Mouse (Mus musculus): ENCODE data around the gene Vsig10. TPM values are rescaled to one million over a fixed set of nuclear protein-coding genes. Genes with fewer than 3 reads are reported as not detected.
"Not testable (repeated sequence)": the region's sequence is repeated elsewhere in the genome, so short reads cannot be mapped to it uniquely, and the experiment has no call there.

Vsig10 gene
- total RNA-seq, 4 experiments from 2014 or later: 5.5 to 7.5 (median 6.9) TPM

DNA sequence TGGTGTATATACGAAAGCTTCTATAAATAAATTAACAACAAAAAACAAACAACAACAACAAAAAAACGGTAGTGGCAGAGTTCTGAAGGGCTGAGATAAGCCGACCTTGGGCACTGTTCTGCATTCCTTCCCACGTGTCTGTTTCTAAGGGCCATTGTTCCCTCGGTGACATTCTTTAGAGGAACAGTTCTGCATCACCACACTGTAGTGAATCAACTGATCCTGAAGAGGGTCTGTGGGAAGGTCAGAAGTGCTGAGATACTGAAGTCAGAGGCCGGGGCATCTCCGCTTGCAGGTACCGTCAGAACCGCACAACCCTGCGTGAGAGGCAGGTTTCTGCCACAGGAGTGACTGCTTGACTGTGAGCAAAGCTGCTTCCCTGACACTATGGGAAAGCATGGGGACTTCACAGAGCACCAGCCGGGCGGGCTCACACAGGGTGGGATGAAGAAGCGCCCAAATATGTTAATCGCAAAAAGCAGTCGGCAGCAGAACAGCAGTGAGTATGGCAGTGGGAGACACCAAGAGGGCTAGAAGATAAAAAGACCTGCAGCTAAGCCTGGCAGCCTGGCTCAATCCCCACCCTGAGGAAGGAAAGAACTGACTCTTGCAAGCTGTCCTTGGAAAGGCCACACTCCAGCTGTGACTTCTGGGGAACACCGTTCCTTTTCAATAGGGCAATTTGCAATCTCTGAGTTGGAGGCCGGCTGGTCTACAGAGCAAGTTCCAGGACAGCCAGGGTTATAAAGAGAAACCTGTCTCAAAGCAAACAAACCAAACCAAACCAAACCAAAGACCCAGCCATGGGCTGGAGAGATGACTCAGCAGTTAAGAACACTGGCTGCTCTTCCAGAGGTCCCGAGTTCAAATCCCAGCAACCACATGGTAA is 14.9 kb upstream of the Vsig10 start:
- no peak for DNase-seq (ENCODE audit: low spot score in 2 of 2)

DNA sequence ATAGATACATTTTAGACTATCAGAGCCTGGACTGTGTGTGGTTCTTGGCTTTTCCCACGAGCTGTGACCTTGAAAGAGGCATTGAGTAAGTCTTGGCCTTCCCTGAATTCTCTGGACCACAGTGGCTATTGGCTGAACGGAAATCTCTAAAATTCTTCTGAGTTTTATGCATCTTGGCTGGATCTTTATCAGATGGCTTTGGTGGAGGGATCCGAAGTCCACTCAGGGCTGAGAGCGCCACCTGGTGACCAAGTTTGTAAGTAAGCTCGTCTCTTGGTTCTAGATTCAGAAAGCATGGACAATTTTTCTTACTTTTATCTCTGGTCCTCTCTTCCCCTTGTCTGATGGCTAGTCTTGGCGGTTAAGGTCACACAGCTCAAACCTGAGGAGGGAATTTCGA is 13.9 kb upstream of the Vsig10 start:
- peak; percentile 59 to 68 for DNase-seq (ENCODE audit: low spot score in 2 of 2)

GRCm38 (mm10) chr5:117305754-117306153 is 13.1 kb upstream of the Vsig10 start:
- DNase-seq (ENCODE audit: low spot score in 2 of 2): no peak

GRCm38 (mm10) chr5:117306826-117307225 is 12.1 kb upstream of the Vsig10 start:
- DNase-seq (ENCODE audit: low spot score in 2 of 2): no peak

GRCm38 (mm10) chr5:117307699-117308098 is 11.2 kb upstream of the Vsig10 start:
- peak; percentile 41 to 46 for DNase-seq (ENCODE audit: low spot score in 2 of 2)

DNA sequence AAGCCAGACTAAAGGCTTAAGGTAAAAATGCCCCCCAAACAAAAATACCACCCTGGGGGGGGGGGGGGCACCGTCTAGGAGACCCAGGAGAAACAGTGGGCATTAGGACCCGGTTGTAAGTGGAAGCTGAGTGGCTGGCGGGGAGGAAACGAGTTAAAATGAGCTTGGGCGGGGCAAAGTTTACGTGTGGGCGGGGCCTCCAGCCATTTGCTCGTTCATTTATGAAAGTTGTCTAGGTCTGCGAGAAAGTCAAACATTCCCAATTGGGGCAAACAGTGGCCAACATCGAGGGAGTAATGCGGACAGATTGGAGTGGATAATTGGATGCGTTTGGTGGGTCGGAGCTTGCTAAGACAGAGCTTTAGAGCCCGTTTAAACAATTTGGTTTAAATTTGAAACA is 5.5 kb upstream of the Vsig10 start:
- peak; percentile 45 to 50 for DNase-seq (ENCODE audit: low spot score in 2 of 2)

- DNase-seq (ENCODE audit: low spot score in 2 of 2): no peak
Measured at GRCm38 (mm10) chr5:117313909-117314308, 5.0 kb upstream of the Vsig10 start.

GRCm38 (mm10) chr5:117314587-117315428 is 4.1 kb upstream of the Vsig10 start:
- no peak for DNase-seq (ENCODE audit: low spot score in 2 of 2)

DNA sequence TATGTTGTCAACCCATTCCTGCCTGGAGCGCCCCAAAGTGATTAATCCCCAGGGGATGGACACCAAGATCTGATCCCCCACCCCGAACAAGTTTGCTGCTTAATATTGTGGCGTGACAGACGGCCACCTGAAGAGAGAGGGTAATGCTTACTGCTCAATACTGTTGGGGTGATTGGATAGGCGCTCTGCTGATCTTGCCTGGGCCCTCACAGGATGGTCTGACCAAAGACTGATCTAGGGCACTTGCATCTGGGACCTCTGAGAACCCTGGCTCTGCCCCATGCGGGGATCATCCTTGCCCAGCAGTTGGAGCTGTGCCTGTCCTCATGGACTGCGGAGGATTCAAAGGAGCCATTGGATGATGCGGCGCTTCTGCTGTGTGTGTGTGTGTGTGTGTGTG is 4.9 kb downstream of the Vsig10 start:
- no peak for DNase-seq (ENCODE audit: low spot score in 2 of 2)

DNA sequence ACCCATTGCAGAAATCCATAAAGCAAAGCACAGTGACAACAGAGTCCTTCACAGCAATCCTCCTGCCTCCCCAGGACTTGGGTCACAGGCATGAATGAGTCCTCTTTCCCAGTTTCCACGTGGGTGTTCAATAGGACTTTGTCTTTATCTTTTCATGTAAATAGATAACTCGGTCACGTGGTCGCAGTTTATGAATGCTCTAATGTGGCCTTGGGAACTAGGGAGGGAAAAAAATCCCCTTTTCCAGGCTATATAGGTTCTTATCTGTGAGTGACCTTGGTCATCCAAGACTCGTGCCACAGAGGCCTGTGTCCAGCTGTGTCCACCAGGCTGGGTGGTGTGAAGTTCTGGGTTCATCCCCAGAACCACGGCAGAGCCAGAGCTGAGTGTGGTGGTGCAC is 7.5 kb downstream of the Vsig10 start:
- no peak for DNase-seq (ENCODE audit: low spot score in 2 of 2)

GRCm38 (mm10) chr5:117330457-117330856 is 11.6 kb downstream of the Vsig10 start:
- no peak for DNase-seq (ENCODE audit: low spot score in 2 of 2)

DNA sequence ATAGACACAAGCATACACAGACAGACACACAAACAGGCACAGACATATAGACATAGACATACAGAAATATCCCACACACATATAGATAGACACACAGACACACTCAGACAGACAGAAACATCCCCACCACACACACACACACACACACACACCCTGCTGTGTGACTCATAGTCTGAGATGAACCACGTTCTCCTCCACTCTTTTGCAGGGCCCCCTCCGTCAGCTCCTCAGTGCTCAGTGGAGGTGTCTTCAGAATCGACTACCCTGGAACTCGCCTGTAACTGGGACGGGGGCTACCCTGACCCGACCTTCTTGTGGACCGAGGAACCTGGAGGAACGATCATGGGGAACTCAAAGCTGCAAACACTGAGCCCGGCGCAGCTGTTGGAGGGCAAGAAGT is 19.1 kb downstream of the Vsig10 start:
- DNase-seq (ENCODE audit: low spot score in 2 of 2): no peak

GRCm38 (mm10) chr5:117338503-117338902 is 19.6 kb downstream of the Vsig10 start:
- DNase-seq (ENCODE audit: low spot score in 2 of 2): no peak

DNA sequence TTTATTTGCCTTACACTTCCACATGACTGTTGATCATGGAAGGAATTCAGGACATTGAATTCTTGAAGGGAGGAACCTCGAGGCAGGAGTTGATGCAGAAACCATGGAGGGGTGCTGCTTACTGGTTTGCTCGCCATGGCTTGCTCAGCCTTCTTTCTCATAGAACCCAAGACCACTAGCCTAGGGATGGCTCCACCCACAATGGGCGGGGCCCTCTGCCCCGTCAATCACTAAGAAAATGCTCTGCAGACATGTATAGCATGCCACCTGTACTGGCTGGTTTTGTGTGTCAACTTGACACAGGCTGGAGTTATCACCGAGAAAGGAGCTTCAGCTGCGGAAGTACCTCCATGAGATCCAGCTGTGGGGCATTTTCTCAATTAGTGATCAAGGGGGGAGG is 21.2 kb downstream of the Vsig10 start:
- DNase-seq (ENCODE audit: low spot score in 2 of 2): no peak

GRCm38 (mm10) chr5:117341896-117342295 is 23.0 kb downstream of the Vsig10 start:
- no peak for DNase-seq (ENCODE audit: low spot score in 2 of 2)

DNA sequence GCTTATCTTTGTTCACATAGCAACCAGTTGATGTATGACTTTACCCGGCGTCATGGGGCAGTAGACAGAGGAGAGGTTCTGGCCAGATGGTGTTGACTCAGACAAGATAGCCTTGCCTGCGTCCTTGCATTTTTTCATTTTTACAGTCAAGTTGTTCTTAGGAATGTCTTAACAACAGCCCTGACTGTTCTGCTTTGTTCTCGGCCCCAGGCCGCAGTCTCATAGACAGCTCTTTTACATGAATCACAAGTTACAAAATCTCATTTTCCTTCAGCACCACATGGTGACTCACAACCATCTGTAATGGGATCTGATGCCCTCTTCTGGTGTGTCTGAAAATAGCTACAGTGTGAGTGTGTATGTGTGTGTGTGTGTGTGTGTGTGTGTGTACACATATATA is 25.6 kb downstream of the Vsig10 start:
- not testable (repeated sequence) for DNase-seq (ENCODE audit: low spot score in 2 of 2)

GRCm38 (mm10) chr5:117345432-117345976 is 26.6 kb downstream of the Vsig10 start:
- DNase-seq (ENCODE audit: low spot score in 2 of 2): no peak

DNA sequence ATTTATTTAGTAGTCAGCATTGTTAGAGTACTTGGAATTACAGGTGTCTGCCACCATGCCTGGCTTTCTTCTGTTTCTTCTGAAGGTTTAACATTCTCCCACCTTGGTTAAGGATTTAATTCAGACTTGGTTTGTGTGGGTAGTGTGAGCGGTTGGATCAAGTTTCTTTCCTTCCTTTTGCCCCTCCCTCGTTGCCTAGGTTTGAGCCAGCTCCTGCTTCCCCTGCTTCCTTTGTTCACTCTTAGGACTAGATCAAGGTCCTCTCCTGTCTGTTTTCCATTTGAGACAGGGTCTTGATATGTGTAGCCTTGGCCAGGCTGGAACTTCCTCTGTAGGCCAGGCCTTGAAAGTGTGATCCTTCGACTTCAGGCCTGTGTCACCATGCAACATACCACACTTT is 27.4 kb downstream of the Vsig10 start:
- DNase-seq (ENCODE audit: low spot score in 2 of 2): no peak

DNA sequence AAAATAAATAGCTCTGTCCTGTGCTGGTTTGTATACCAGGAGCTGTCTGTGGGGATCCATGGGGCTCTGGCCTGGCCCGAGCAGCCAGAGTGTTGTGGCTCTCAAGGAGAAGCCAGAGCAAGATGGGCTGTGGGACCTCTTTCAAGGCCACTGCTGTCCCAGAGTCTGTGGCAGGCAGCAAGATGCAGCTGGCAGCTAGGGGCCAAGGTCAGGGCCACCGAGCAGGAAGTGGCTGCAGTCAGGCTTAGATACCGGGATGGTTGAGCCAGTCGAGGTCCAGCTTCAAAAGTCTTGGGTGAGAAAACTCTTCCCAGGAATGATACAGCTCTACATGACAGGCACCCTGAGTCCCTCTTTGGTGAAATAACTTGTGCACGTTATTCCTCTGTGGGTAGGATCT is 28.1 kb downstream of the Vsig10 start:
- DNase-seq (ENCODE audit: low spot score in 2 of 2): no peak

- DNase-seq (ENCODE audit: low spot score in 2 of 2): no peak
Measured at GRCm38 (mm10) chr5:117347838-117348237, 29.0 kb downstream of the Vsig10 start.

GRCm38 (mm10) chr5:117348279-117348678 is 29.4 kb downstream of the Vsig10 start:
- peak; percentile 49 to 59 for DNase-seq (ENCODE audit: low spot score in 2 of 2)

GRCm38 (mm10) chr5:117354121-117354520 is 35.2 kb downstream of the Vsig10 start:
- no peak for DNase-seq (ENCODE audit: low spot score in 2 of 2)
